Mouse (Mus musculus): Measurements from ENCODE around the gene Abi1.
A peak's percentile ranks its signal among the peaks of the same experiment; 100 is the strongest.
"Not testable (repeated sequence)": the region's sequence is repeated elsewhere in the genome, so short reads cannot be mapped to it uniquely, and the experiment has no call there.

Abi1 gene

GRCm38 (mm10) chr2:23030631-23031030 lies 9.4 kb downstream of the Abi1 start:
- no peak for DNase-seq (ENCODE audit: low read depth)

GRCm38 (mm10) chr2:23028826-23029225 lies 11.2 kb downstream of the Abi1 start:
- no peak for DNase-seq (ENCODE audit: low read depth)

- DNase-seq (ENCODE audit: low read depth) = no peak
Measured at GRCm38 (mm10) chr2:23026379-23026778, 13.7 kb downstream of the Abi1 start.

GRCm38 (mm10) chr2:23023714-23024282 lies 16.2 kb downstream of the Abi1 start:
- DNase-seq (ENCODE audit: low read depth) = no peak

DNA sequence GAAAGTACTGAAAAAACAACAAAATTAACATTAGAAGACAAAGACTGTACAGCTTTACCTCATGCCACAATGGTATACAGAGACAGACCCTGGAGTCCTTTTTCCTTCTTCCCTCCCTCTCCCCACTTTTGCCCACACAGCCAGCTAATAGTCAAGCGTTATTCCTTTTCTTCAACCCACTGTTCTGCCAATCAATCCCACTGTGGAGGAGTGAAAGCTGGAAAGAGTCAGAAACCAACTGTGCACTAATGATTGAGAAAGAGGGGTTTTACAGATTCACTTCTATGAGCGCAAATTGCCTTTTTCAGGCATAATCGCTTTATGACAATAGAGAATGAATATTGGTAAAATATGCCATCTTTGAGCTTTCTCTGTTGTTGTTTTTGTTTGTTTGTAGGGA lies 17.0 kb downstream of the Abi1 start:
- DNase-seq (ENCODE audit: low read depth) = no peak

GRCm38 (mm10) chr2:23021721-23022120 lies 18.3 kb downstream of the Abi1 start:
- DNase-seq (ENCODE audit: low read depth) = peak; percentile 74

DNA sequence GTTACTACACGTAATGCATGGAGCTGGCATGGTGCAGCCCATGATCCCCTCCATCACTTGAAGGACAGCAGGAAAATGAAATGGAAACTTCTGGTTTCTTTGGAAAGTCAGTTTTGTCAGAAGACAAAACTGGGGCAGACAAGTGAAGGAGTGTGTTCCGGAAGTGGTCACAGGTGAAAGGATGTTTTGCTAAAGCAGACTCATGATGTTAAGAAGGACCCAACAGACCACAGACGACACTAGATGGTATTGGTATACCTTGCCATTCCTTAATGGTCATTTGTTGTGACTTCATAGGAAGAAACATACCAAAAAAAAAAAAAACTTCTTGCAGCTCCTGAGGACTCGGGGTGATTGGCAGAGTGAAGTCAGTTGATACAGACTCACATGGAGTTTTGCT lies 18.7 kb downstream of the Abi1 start:
- no peak for DNase-seq (ENCODE audit: low read depth)

DNA sequence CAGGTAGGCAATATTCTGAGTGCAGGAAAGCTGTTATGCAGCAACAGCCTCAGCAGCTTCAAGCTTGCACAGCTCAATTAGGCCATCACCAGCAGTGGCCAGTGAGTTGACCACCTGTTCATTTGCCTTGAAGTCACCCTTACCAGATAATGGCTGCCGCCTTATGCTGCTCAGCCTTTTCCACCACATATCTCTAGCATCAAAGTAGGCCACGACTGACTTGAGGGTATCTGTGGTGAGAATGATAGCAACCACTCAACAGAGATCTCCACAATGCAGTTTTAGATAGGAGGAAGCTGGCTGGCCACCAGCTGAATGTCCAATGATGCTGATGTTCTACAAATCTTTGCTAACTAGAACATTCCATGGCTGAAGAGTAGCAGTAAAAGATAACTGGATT lies 20.9 kb downstream of the Abi1 start:
- DNase-seq (ENCODE audit: low read depth) = peak; percentile 59

- DNase-seq (ENCODE audit: low read depth) = no peak
Measured at GRCm38 (mm10) chr2:23016121-23016520, 23.9 kb downstream of the Abi1 start.

DNA sequence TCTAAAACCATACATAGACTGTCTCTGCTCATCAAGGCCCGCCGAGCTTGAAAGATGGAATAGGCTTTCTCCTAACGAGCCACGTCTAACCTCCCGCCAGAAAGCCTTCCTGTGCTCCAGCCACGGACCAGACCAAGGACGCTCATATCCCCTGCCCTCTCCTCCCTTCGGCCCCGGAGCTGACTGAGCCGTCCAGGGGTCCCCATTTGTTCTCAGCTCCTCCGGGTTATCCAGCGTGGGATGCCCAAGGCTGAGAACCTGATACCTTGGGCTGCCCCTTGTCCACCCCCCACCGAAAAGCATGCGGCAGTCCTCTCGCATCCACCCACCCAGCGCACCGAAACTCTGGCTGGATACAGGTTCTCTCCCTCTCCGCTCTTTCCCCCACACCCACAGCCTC lies 24.7 kb downstream of the Abi1 start:
- DNase-seq (ENCODE audit: low read depth) = no peak

GRCm38 (mm10) chr2:23014935-23015334 lies 25.1 kb downstream of the Abi1 start:
- DNase-seq (ENCODE audit: low read depth) = not testable (repeated sequence)

GRCm38 (mm10) chr2:23008256-23008655 lies 31.8 kb downstream of the Abi1 start:
- no peak for DNase-seq (ENCODE audit: low read depth)

GRCm38 (mm10) chr2:23007577-23007976 lies 32.5 kb downstream of the Abi1 start:
- DNase-seq (ENCODE audit: low read depth) = no peak

DNA sequence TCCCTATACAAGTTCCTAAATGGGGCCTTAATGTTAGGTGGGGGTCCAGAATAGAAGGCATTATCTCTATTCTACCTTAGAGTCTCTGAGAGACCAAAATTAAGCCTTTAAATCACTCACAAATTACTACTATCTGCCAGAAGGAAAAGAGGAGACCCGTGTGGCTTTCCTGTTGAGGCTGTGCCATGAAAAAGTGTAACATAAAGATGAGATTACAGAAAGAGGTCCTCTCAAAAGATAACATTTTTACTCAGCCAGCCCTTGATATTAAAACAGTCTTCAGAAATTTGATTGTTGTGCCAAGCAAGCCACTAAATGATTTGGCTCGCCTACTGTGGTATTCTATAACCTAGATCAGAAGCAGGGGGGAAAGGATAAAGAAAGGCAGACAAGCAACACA lies 32.9 kb downstream of the Abi1 start:
- DNase-seq (ENCODE audit: low read depth) = no peak

GRCm38 (mm10) chr2:23006219-23006618 lies 33.8 kb downstream of the Abi1 start:
- peak; percentile 44 for DNase-seq (ENCODE audit: low read depth)

DNA sequence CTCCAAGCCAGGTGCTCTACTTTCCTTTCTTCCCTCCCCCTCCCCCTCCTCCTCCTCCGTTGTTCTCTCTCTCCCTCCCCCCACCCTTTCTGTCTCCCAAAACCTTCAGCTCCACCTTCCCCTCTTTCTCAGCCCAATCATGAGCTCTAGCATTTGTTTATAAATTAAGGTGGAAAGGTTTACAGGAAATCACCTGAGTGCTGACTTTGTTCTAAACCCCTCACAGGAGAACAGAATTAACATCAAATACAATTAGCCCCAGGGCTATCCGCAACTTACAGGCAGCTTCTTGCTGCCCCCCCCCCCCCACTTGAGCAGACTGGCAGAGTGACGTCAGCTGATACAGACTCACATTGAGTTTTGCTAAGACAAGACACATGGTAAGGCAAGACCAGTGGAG lies 37.4 kb downstream of the Abi1 start:
- no peak for DNase-seq (ENCODE audit: low read depth)

DNA sequence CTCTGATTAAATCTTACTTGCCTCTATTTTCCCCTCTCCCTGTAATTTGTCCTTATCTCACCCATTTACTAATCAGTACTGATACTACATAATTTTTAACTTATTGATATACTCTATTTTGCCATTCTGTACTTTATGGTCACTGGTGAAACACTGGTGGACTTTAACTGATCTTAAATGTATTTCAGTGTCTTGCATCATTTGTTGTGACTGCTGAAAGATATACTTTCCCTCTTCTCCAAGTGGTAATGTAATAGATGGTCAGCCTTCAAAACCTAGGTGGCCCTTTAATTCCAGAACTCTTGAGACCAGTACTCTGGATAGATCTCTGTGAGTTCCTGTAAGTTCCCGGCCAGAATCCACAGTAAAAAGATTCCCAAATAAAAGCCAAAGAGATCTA lies 40.4 kb downstream of the Abi1 start:
- DNase-seq (ENCODE audit: low read depth) = peak; percentile 22

DNA sequence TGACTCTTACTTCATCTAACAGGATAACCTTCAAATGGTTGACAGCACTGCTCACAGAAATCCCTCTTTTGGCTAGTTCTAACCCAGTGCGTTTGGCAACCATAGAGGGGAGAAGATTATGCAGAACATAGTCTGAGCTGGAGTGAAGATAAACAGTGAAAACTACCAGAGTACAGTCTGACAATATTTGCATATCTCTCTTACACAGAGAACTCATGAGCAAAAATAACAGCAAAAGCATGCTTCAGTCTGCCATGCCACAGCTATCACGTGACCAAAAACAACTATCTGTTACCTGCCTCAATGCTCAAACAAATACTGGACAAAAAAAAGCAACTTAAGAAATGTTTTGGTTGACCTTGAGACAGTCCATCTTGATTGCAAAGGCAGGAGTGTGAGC lies 41.2 kb downstream of the Abi1 start:
- peak; percentile 23 for DNase-seq (ENCODE audit: low read depth)

GRCm38 (mm10) chr2:22998015-22998414 lies 42.0 kb downstream of the Abi1 start:
- DNase-seq (ENCODE audit: low read depth) = no peak

GRCm38 (mm10) chr2:22996071-22996470 lies 44.0 kb downstream of the Abi1 start:
- DNase-seq (ENCODE audit: low read depth) = no peak

DNA sequence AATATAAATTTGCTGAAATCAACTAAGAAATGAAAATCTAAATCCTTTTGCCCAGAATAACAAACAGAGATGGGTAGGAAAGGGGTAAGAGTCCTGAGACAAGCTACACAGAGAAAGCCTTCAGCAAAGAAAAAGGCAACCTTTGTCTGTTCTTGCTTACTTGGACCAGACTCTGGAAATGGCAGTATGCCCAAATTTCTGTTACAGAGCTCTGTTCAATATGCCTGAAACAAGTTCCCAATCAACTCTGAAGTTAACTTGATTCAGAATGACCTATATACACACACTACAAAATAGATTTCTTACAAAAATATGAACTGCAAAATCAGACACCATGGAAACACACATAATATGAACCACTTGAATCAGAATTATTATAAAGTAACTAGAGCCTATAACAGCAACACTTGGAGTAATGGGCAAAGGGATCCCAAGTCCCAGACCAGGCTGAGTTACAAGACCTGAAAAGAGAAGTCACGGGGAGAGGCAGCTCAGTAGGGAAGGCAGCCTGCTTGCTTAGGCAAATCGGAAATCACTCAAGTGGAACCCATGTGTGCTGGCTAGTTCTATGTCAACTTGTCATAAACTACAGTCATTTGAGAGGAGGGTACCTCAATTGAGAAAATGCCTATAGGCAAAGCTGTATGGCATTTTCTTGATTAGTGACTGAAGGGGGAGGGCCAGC lies 53.9 kb downstream of the Abi1 start:
- no peak for DNase-seq (ENCODE audit: low read depth)

GRCm38 (mm10) chr2:22977387-22977973 lies 62.6 kb downstream of the Abi1 start:
- DNase-seq (ENCODE audit: low read depth) = peak; percentile 67

GRCm38 (mm10) chr2:22962970-22963369 lies 77.1 kb downstream of the Abi1 start:
- DNase-seq (ENCODE audit: low read depth) = peak; percentile 46

DNA sequence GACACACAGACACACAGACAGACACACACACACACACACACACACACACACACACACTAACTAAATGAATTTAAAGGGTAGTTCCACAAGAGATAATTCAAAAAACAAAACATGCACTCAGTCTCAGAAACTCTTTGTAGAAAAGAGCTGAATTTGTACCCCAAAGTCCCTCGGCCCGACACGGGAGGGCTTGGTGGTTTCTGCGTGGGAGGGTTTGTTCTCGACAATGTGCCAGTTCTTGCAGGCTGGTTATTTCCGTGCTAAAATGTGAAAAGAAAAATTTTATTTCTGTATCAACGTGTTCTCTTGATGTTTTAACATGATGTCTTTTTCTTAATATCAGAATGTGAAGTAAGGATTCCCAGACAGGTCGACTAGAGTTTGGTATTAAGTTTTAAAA lies 77.8 kb downstream of the Abi1 start:
- DNase-seq (ENCODE audit: low read depth) = no peak
